8 mouse cellular contexts compared by ENCODE assay signal in genomic region chr7:127196484-127196883, GRCm38 (mm10). TPM values are rescaled to one million over a fixed set of nuclear protein-coding genes. Genes with fewer than 3 reads are reported as not detected.
DNase-seq lines count a peak whose midpoint lies in the region; ATAC-seq and TF ChIP-seq lines count a peak whose summit lies in the region.

No protein-coding gene starts in this region.

- H3K4me1 ChIP-seq in testis, adult 2 months (ENCODE audit: control insufficient read depth, insufficient read depth, low read length): peaks cover 10% of the 10 kb centered on the region
- peaks cover 16 to 19% of the 10 kb centered on the region in 2 experiments for H3K4me1 ChIP-seq in liver, embryonic 14.5 days (replicated peaks; ENCODE audit: control insufficient read depth in 2 of 2, insufficient read depth in 2 of 2, low read length in 1 of 2)

- no peak for TF ChIP-seq POLR2A in testis, adult 2 months (IDR thresholded peaks at IDR 0.05; ENCODE audit: control insufficient read depth, low read depth, low read length)

- TF ChIP-seq EP300 in liver, embryonic 14.5 days (IDR thresholded peaks at IDR 0.05; ENCODE audit: low read depth): no peak

- H3K9ac ChIP-seq in liver, embryonic 14.5 days (replicated peaks): peak overlapping the region; percentile 75

- H3K9me3 ChIP-seq in liver, embryonic 14.5 days (ENCODE audit: control insufficient read depth, low read length): no peaks in the 10 kb centered on the region

- peak overlapping the region; percentile 78 for H3K27ac ChIP-seq in testis, adult 2 months (ENCODE audit: control insufficient read depth, insufficient read depth, low read depth, low read length)
- H3K27ac ChIP-seq in liver, embryonic 14.5 days: peak overlapping the region; percentile 81

- WGBS in liver, embryonic 14.5 days (ENCODE audit: insufficient replicate concordance): 49% methylated on average over 11 of the region's 11 CpGs

- peak; percentile 28 for DNase-seq in cerebellum, adult 11 months
- no peak for DNase-seq in cerebellum, adult 9-10 months
- DNase-seq in testis, postnatal 14 days (ENCODE audit: low spot score): no peak
- no peak for DNase-seq in liver, embryonic 14.5 days (ENCODE audit: low read depth in 3 of 3, low spot score in 3 of 3)
- DNase-seq in adrenal gland, adult (ENCODE audit: inconsistent age in 2 of 2, low spot score in 1 of 2): no peak
- DNase-seq in urinary bladder, adult 18-20 months (ENCODE audit: low spot score in 2 of 2): no peak

- TF ChIP-seq CTCF in testis, adult 2 months (IDR thresholded peaks at IDR 0.05; ENCODE audit: control insufficient read depth, insufficient read depth, insufficient replicate concordance, low read depth, low read length): no peak
- no peak for TF ChIP-seq CTCF in liver, embryonic 14.5 days (IDR thresholded peaks at IDR 0.05; ENCODE audit: low read depth)

- peaks cover 4% of the 10 kb centered on the region; the same call in 1 of the 2 replicates for H3K36me3 ChIP-seq in testis, adult 2 months (ENCODE audit: control insufficient read depth, insufficient read depth, low read length)
- H3K36me3 ChIP-seq in liver, embryonic 14.5 days (replicated peaks; ENCODE audit: control insufficient read depth, insufficient read depth, low read depth): peaks cover 62% of the 10 kb centered on the region

- H3K27me3 ChIP-seq in testis, adult 2 months (ENCODE audit: control insufficient read depth, insufficient read depth, low read length): no peaks in the 10 kb centered on the region
- H3K27me3 ChIP-seq in liver, embryonic 14.5 days (ENCODE audit: control insufficient read depth, insufficient read depth, low read length): no peaks in the 10 kb centered on the region

- H3K4me2 ChIP-seq in liver, embryonic 14.5 days (ENCODE audit: low read depth): peak overlapping the region; percentile 90

- no peak; the same call in 1 of the 2 replicates for ATAC-seq in liver, embryonic 14.5 days (ENCODE audit: insufficient read depth)
- ATAC-seq in megakaryocyte progenitor cell, adult 5-6 weeks (replicated peaks; ENCODE audit: poor library complexity): no peak

- peak overlapping the region; percentile 96 for H3K4me3 ChIP-seq in testis, adult 2 months (ENCODE audit: control insufficient read depth, low read depth, low read length)
- H3K4me3 ChIP-seq in liver, embryonic 14.5 days (ENCODE audit: insufficient read depth in 1 of 2, low read depth in 2 of 2, low read length in 2 of 2): peak overlapping the region; percentile 84 to 92

RNA-seq across cellular contexts. Expression of gene Cd2bp2, which starts 0.6 kb away (rescaled TPM):
- polyA plus RNA-seq in testis, adult 2 months (2012; rRNA removed): 19.6 and 27.8 TPM in 2 replicates
- 17.6 and 27.6 TPM in 2 replicates for polyA plus RNA-seq in liver, embryonic 14.5 days (2012; rRNA removed)
- 17.4 and 18.4 TPM in 2 replicates for polyA plus RNA-seq in liver, embryonic 14.5 days (2014; fragmentation: Nextera tagmentation; extraction: Ambion mirVana)
- 16.8 and 17.4 TPM in 2 replicates for total RNA-seq in megakaryocyte progenitor cell, adult 5-6 weeks (2015)
- total RNA-seq in megakaryocyte progenitor cell, adult 5-6 weeks (2017): 56.0 and 65.7 TPM in 2 replicates

RNA-seq across cellular contexts. Expression of gene Tbc1d10b, which starts 11.8 kb away (rescaled TPM):
- polyA plus RNA-seq in testis, adult 2 months (2012; rRNA removed): 5.1 and 6.3 TPM in 2 replicates
- 12.8 and 15.5 TPM in 2 replicates for polyA plus RNA-seq in liver, embryonic 14.5 days (2012; rRNA removed)
- 10.9 and 13.2 TPM in 2 replicates for polyA plus RNA-seq in liver, embryonic 14.5 days (2014; fragmentation: Nextera tagmentation; extraction: Ambion mirVana)
- total RNA-seq in megakaryocyte progenitor cell, adult 5-6 weeks (2015): 12.8 and 13.8 TPM in 2 replicates
- total RNA-seq in megakaryocyte progenitor cell, adult 5-6 weeks (2017): 34.0 and 36.0 TPM in 2 replicates

RNA-seq across cellular contexts. Expression of gene Mylpf, which starts 12.2 kb away (rescaled TPM):
- polyA plus RNA-seq in testis, adult 2 months (2012; rRNA removed): 1.3 and 1.4 TPM in 2 replicates
- 10.6 and 15.6 TPM in 2 replicates for polyA plus RNA-seq in liver, embryonic 14.5 days (2012; rRNA removed)
- polyA plus RNA-seq in liver, embryonic 14.5 days (2014; fragmentation: Nextera tagmentation; extraction: Ambion mirVana): 31.0 and 31.1 TPM in 2 replicates
- total RNA-seq in megakaryocyte progenitor cell, adult 5-6 weeks (2015): 7.8 and 10.6 TPM in 2 replicates
- total RNA-seq in megakaryocyte progenitor cell, adult 5-6 weeks (2017): 6.0 and 6.8 TPM in 2 replicates

RNA-seq across cellular contexts. Expression of gene Zfp553, which starts 36.4 kb away (rescaled TPM):
- 3.4 and 3.7 TPM in 2 replicates for polyA plus RNA-seq in testis, adult 2 months (2012; rRNA removed)
- 3.3 and 3.4 TPM in 2 replicates for polyA plus RNA-seq in liver, embryonic 14.5 days (2012; rRNA removed)
- polyA plus RNA-seq in liver, embryonic 14.5 days (2014; fragmentation: Nextera tagmentation; extraction: Ambion mirVana): 2.4 and 2.8 TPM in 2 replicates
- 6.5 and 9.0 TPM in 2 replicates for total RNA-seq in megakaryocyte progenitor cell, adult 5-6 weeks (2015)
- 13.8 and 15.4 TPM in 2 replicates for total RNA-seq in megakaryocyte progenitor cell, adult 5-6 weeks (2017)

RNA-seq across cellular contexts. Expression of gene Sept1, which starts 36.4 kb away (rescaled TPM):
- 2.8 and 3.2 TPM in 2 replicates for polyA plus RNA-seq in testis, adult 2 months (2012; rRNA removed)
- 10.3 and 16.1 TPM in 2 replicates for polyA plus RNA-seq in liver, embryonic 14.5 days (2012; rRNA removed)
- 7.0 TPM in 2 replicates for polyA plus RNA-seq in liver, embryonic 14.5 days (2014; fragmentation: Nextera tagmentation; extraction: Ambion mirVana)
- 27.0 and 38.6 TPM in 2 replicates for total RNA-seq in megakaryocyte progenitor cell, adult 5-6 weeks (2015)
- 21.7 and 35.4 TPM in 2 replicates for total RNA-seq in megakaryocyte progenitor cell, adult 5-6 weeks (2017)
